Mouse (Mus musculus) stomach, postnatal 0 days (tissue): Measurements from ENCODE around the gene Harbi1.

Source experiments
- CTCF ChIP-seq: IDR thresholded peaks from 2 replicates; pipeline ENCODE4 v1.5.1; 2016; ENCODE audit warnings: antibody characterized with exemption, low read depth, mild to moderate bottlenecking, moderate library complexity
- EP300 ChIP-seq: optimal IDR thresholded peaks from 2 replicates; pipeline ENCODE3; 2016; ENCODE audit warnings: antibody characterized with exemption

GRCm38 (mm10) chr2:91699225-91699624, 11.4 kb upstream of the Harbi1 start:
- TF ChIP-seq CTCF (no peak), EP300 (no peak)
